Mouse (Mus musculus): ENCODE data around the gene Pih1d1. TPM values are rescaled to one million over a fixed set of nuclear protein-coding genes. Genes with fewer than 3 reads are reported as not detected.

Gene Pih1d1
- total and polyA plus RNA-seq, 3 experiments: 37.4 to 69.3 (median 50.3) TPM

- peaks cover 65% of the 10 kb centered on the region for H3K27me3 ChIP-seq (replicated peaks)
- no peaks in the 10 kb centered on the region for H3K36me3 ChIP-seq (replicated peaks in 1 of 2; ENCODE audit: control insufficient read depth in 1 of 2, insufficient read depth in 1 of 2, low read length in 1 of 2)
- peak; percentile 72 for DNase-seq (ENCODE audit: extremely low read depth)
- H3K9me3 ChIP-seq (replicated peaks; ENCODE audit: low read length): no peaks in the 10 kb centered on the region
- no peak overlapping the region for H3K9ac ChIP-seq (ENCODE audit: insufficient read depth, low read depth)
- no peak overlapping the region for H3K27ac ChIP-seq (ENCODE audit: insufficient read depth, low read depth)
- in situ Hi-C loops (cut with MboI; ENCODE audit: low pct_ligation_motif_present, low pct_unique_long_range_greater_than_20kb, low sequenced_read_pairs): no loop called here
- TF ChIP-seq NRF1 (IDR thresholded peaks at IDR 0.05; ENCODE audit: low read depth, low read length): 0 out of 2 replicates have a peak, but pooled peaks have one; percentile 11
- TF ChIP-seq MAZ (IDR thresholded peaks at IDR 0.05; ENCODE audit: low read depth, low read length): no peak
- TF ChIP-seq POLR2AphosphoS2 (IDR thresholded peaks at IDR 0.05; ENCODE audit: low read depth, low read length): no peak
- no peak for TF ChIP-seq TBP (conservative IDR thresholded peaks at IDR 0.05; ENCODE audit: low read depth, low read length)
- no peak for TF ChIP-seq TCF12 (IDR thresholded peaks at IDR 0.05; ENCODE audit: low read depth, low read length)
- TF ChIP-seq EP300 (IDR thresholded peaks at IDR 0.05; ENCODE audit: low read length): no peak
- peak; percentile 52; the same call in 1 of the 2 replicates for TF ChIP-seq UBTF (IDR thresholded peaks at IDR 0.05; ENCODE audit: low read depth, low read length)
- no peak for TF ChIP-seq RCOR1 (conservative IDR thresholded peaks at IDR 0.05; ENCODE audit: low read depth, low read length)
- TF ChIP-seq ELF1 (IDR thresholded peaks at IDR 0.05; ENCODE audit: low read depth, low read length): peak; percentile 34; the same call in 1 of the 2 replicates
- TF ChIP-seq USF1 (IDR thresholded peaks at IDR 0.05; ENCODE audit: low read depth, low read length): no peak
- no peak for TF ChIP-seq IRF4 (IDR thresholded peaks at IDR 0.05; ENCODE audit: low read depth, low read length)
- TF ChIP-seq JUND (conservative IDR thresholded peaks at IDR 0.05; ENCODE audit: low read depth, low read length): no peak
- peak; percentile 36; the same call in 1 of the 2 replicates for TF ChIP-seq ZC3H11A (IDR thresholded peaks at IDR 0.05; ENCODE audit: low read depth, low read length)
- TF ChIP-seq RAD21 (IDR thresholded peaks at IDR 0.05; ENCODE audit: low read depth, low read length): peak; percentile 96
- TF ChIP-seq SIN3A (IDR thresholded peaks at IDR 0.05; ENCODE audit: low read length): no peak
- TF ChIP-seq CHD2 (IDR thresholded peaks at IDR 0.05; ENCODE audit: low read length): no peak
- no peak for TF ChIP-seq JUN (IDR thresholded peaks at IDR 0.05; ENCODE audit: insufficient read depth, low read depth, low read length)
- TF ChIP-seq ZMIZ1 (IDR thresholded peaks at IDR 0.05; ENCODE audit: low read depth, low read length): no peak
- no peak for TF ChIP-seq E2F4 (IDR thresholded peaks at IDR 0.05; ENCODE audit: insufficient replicate concordance, low read depth, low read length)
- peak; percentile 90 for TF ChIP-seq SMC3 (IDR thresholded peaks at IDR 0.05; ENCODE audit: low read depth, low read length)
- TF ChIP-seq NELFE (IDR thresholded peaks at IDR 0.05; ENCODE audit: low read depth, low read length): peak; percentile 11; the same call in 1 of the 2 replicates
- TF ChIP-seq KAT2A (IDR thresholded peaks at IDR 0.05; ENCODE audit: insufficient replicate concordance, low read length): no peak
- no peak for TF ChIP-seq PAX5 (IDR thresholded peaks at IDR 0.05; ENCODE audit: low read length)
- TF ChIP-seq CTCF (conservative IDR thresholded peaks at IDR 0.05 in 1 of 2, IDR thresholded peaks at IDR 0.05 in 1 of 2; ENCODE audit: low read depth in 2 of 2, low read length in 2 of 2): peak; percentile 21 to 97; a peak in 2 of 4 replicates
- TF ChIP-seq MYC (IDR thresholded peaks at IDR 0.05; ENCODE audit: low read depth, low read length): no peak
- TF ChIP-seq MEF2A (IDR thresholded peaks at IDR 0.05; ENCODE audit: borderline replicate concordance, low read depth, low read length): no peak
- TF ChIP-seq USF2 (conservative IDR thresholded peaks at IDR 0.05; ENCODE audit: low read depth, low read length): no peak
- H3K4me1 ChIP-seq (ENCODE audit: control insufficient read depth in 1 of 2, insufficient read depth in 2 of 2): peaks cover 0 to 17% of the 10 kb centered on the region in 2 experiments; a peak in 2 of 4 replicates
- no peak overlapping the region for H3K4me3 ChIP-seq (replicated peaks in 1 of 3; ENCODE audit: low read depth in 2 of 3, low read length in 2 of 3, poor library complexity in 1 of 3)
- dilution Hi-C loops (cut with MboI; ENCODE audit: extremely low pct_ligation_motif_present, extremely low pct_unique_long_range_greater_than_20kb, low sequenced_read_pairs): no loop called here
- H3K79me2 ChIP-seq (replicated peaks; ENCODE audit: control insufficient read depth, extremely low read depth, insufficient read depth, poor library complexity, severe bottlenecking): no peaks in the 10 kb centered on the region
- no peak overlapping the region for H3K4me2 ChIP-seq (ENCODE audit: insufficient read depth, low read depth, poor library complexity, severe bottlenecking)
Observed at GRCm38 (mm10) chr7:45198435-45198834, 44.3 kb downstream of the Pih1d1 start.
